Mouse (Mus musculus) midbrain, embryonic 15.5 days (tissue): ENCODE measurements at regions not wholly inside any gene's neighbourhood (a gene's known extent, or its start where the extent isn't known, plus 50 kb on each side); places are given as distances from the start of the nearest gene placed in this dataset.

ENCODE experiments used
- ATAC-seq: fragments of 200-750 bp; cut with Nextera tagmentation; replicated peaks from 2 replicates; pipeline ENCODE4 v1.8.0; 2017; ENCODE audit warnings: moderate TSS enrichment
- H3K27ac ChIP-seq: fragments of 300-500 bp; sonication (generic); 2 replicates; pipeline ENCODE4 v1.5.1; 2015; ENCODE audit warnings: mild to moderate bottlenecking, inconsistent platforms
- H3K27me3 ChIP-seq: fragments of 300-500 bp; sonication (generic); replicated peaks from 2 replicates; pipeline ENCODE4 v1.6.1; 2015; ENCODE audit warnings: inconsistent platforms
- H3K36me3 ChIP-seq: fragments of 300-500 bp; sonication (generic); replicated peaks from 2 replicates; pipeline ENCODE4 v1.6.1; 2015; ENCODE audit warnings: inconsistent platforms
- H3K4me1 ChIP-seq: fragments of 300-500 bp; sonication (generic); 2 replicates; pipeline ENCODE4 v1.6.1; 2015; ENCODE audit warnings: inconsistent platforms
- H3K4me2 ChIP-seq: fragments of 300-500 bp; sonication (generic); 2 replicates; pipeline ENCODE4 v1.6.1; 2015; ENCODE audit warnings: inconsistent platforms, mild to moderate bottlenecking, moderate library complexity
- H3K4me3 ChIP-seq: fragments of 300-500 bp; sonication (generic); 2 replicates; pipeline ENCODE4 v1.5.1; 2015; ENCODE audit warnings: mild to moderate bottlenecking, inconsistent platforms
- H3K9ac ChIP-seq: fragments of 300-500 bp; sonication (generic); 2 replicates; pipeline ENCODE4 v1.6.1; 2015; ENCODE audit warnings: mild to moderate bottlenecking, inconsistent platforms
- H3K9me3 ChIP-seq: fragments of 300-500 bp; sonication (generic); 2 replicates; pipeline ENCODE4 v1.6.1; 2016; ENCODE audit warnings: inconsistent platforms
- WGBS: fragments of 180-500 bp; shearing (Covaris S2); methylation state at CpG from one replicate; pipeline ENCODE4 v1.1.7; 2015; ENCODE audit warnings: mixed read lengths; 5-methylcytosine and 5-hydroxymethylcytosine counted together

GRCm38 (mm10) chr3:36810528-36810927 is 52.4 kb upstream of the 4932438A13Rik start:
- Histone ChIP-seq H3K9me3 (no peaks in the 10 kb centered on the region), H3K27ac (no peak overlapping the region), H3K27me3 (no peaks in the 10 kb centered on the region), H3K4me1 (no peaks in the 10 kb centered on the region), H3K4me2 (no peak overlapping the region), H3K9ac (no peak overlapping the region), H3K4me3 (no peak overlapping the region), H3K36me3 (no peaks in the 10 kb centered on the region)
- no peak for ATAC-seq
- 88% methylated on average over 5 of the region's 5 CpGs for WGBS
